Mouse (Mus musculus) ES-Bruce4 (cell line): ENCODE results near the gene Zdhhc14. TPM values are rescaled to one million over a fixed set of nuclear protein-coding genes. Genes with fewer than 3 reads are reported as not detected.

Experiments used
- H3K27ac ChIP-seq: 2 replicates; pipeline ENCODE4 v1.5.1; 2012; ENCODE audit warnings: low read length, inconsistent platforms; ENCODE audit not compliant: insufficient read depth
- H3K27me3 ChIP-seq: 2 replicates; pipeline ENCODE4 v1.6.1; 2012; ENCODE audit warnings: mild to moderate bottlenecking, low read length, inconsistent platforms; ENCODE audit not compliant: control insufficient read depth, poor library complexity, insufficient read depth, severe bottlenecking
- H3K36me3 ChIP-seq: 2 replicates; pipeline ENCODE4 v1.6.1; 2012; ENCODE audit warnings: inconsistent platforms, mild to moderate bottlenecking, low read length, moderate library complexity; ENCODE audit not compliant: control insufficient read depth, poor library complexity, insufficient read depth, severe bottlenecking
- H3K4me1 ChIP-seq: one replicate; pipeline ENCODE4 v1.8.1; 2011; ENCODE audit warnings: low read length; ENCODE audit not compliant: control insufficient read depth, insufficient read depth
- H3K4me3 ChIP-seq: 2 replicates; pipeline ENCODE4 v1.5.1; 2011; ENCODE audit warnings: low read depth, mild to moderate bottlenecking, low read length
- H3K9ac ChIP-seq: 2 replicates; pipeline ENCODE4 v1.6.1; 2012; ENCODE audit warnings: low read depth, mild to moderate bottlenecking, inconsistent platforms; ENCODE audit not compliant: poor library complexity, severe bottlenecking
- H3K9me3 ChIP-seq: replicated peaks from 2 replicates; pipeline ENCODE4 v1.6.1; 2012; ENCODE audit warnings: mild to moderate bottlenecking, low read length, inconsistent platforms; ENCODE audit not compliant: control insufficient read depth, poor library complexity, insufficient read depth, severe bottlenecking
- CTCF ChIP-seq: IDR thresholded peaks from one replicate; pipeline ENCODE4 v1.8.1; 2011; ENCODE audit warnings: low read depth, low read length
- EP300 ChIP-seq: IDR thresholded peaks from 2 replicates; pipeline ENCODE4 v1.6.1; 2011; ENCODE audit warnings: low read depth, low read length; ENCODE audit not compliant: insufficient read depth
- POLR2A ChIP-seq: IDR thresholded peaks from one replicate; pipeline ENCODE4 v1.8.1; 2011; ENCODE audit warnings: low read length; ENCODE audit not compliant: insufficient read depth
- polyA plus RNA-seq: library from polyadenylated mRNA; stranded (reverse); fragments of >200 nt; gene quantifications from 2 replicates; pipeline ENCODE4 v1.2.4, GENCODE M21; 2011; ENCODE audit warnings: low read depth; ENCODE audit not compliant: missing spikeins, insufficient read depth, insufficient read length

The Zdhhc14 gene
- polyA plus RNA-seq, 1 experiment: 1.0 TPM

- Histone ChIP-seq H3K27me3 (no peaks in the 10 kb centered on the region), H3K4me3 (no peak overlapping the region), H3K4me1 (no peaks in the 10 kb centered on the region), H3K9me3 (no peaks in the 10 kb centered on the region), H3K27ac (no peak overlapping the region), H3K9ac (no peak overlapping the region), H3K36me3 (no peaks in the 10 kb centered on the region)
- no peak for TF ChIP-seq POLR2A
- TF ChIP-seq CTCF: no peak
- no peak for TF ChIP-seq EP300
These were observed 83.2 kb downstream of the Zdhhc14 start for GRCm38 (mm10) chr17:5575518-5575917.

DNA sequence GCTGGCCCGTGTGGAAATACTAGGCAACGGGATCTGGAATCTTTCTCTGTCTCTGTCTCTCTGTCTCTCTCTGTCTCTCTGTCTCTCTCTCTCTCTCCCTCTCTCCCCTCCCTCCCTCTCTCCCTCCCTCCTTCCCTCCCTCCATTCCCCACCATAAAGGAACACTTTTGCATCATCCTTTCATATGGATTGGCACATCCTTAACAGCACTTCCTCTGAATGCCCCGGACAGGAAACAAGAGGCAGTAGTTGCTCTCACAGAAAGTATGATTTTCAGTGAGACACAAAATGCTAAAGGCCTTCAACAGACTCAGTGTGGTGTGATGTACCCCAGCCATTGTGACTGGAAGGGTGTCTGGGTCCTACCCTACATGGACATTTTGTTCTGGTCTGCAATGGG is 89.9 kb downstream of the Zdhhc14 start:
- H3K27ac ChIP-seq: no peak overlapping the region
- no peak overlapping the region for H3K9ac ChIP-seq

GRCm38 (mm10) chr17:5582937-5583336 is 90.6 kb downstream of the Zdhhc14 start:
- Histone ChIP-seq H3K9me3 (no peaks in the 10 kb centered on the region), H3K27ac (no peak overlapping the region), H3K4me1 (no peaks in the 10 kb centered on the region), H3K4me3 (no peak overlapping the region), H3K27me3 (no peaks in the 10 kb centered on the region), H3K9ac (no peak overlapping the region), H3K36me3 (no peaks in the 10 kb centered on the region)
- TF ChIP-seq POLR2A: no peak
- no peak for TF ChIP-seq CTCF
- TF ChIP-seq EP300: no peak

More for the DNA sequence above, 89.9 kb downstream of the Zdhhc14 start:
- no peaks in the 10 kb centered on the region for H3K27me3 ChIP-seq
- H3K4me3 ChIP-seq: no peak overlapping the region
- TF ChIP-seq CTCF (no peak), POLR2A (no peak), EP300 (no peak)
- no peaks in the 10 kb centered on the region for H3K4me1 ChIP-seq
- no peaks in the 10 kb centered on the region for H3K9me3 ChIP-seq
- no peaks in the 10 kb centered on the region for H3K36me3 ChIP-seq

GRCm38 (mm10) chr17:5583472-5584145 is 91.3 kb downstream of the Zdhhc14 start:
- no peaks in the 10 kb centered on the region for H3K36me3 ChIP-seq
- no peak overlapping the region for H3K27ac ChIP-seq
- no peak overlapping the region for H3K9ac ChIP-seq
- TF ChIP-seq POLR2A (no peak), CTCF (no peak), EP300 (no peak)
- H3K4me1 ChIP-seq: no peaks in the 10 kb centered on the region
- no peak overlapping the region for H3K4me3 ChIP-seq
- H3K27me3 ChIP-seq: no peaks in the 10 kb centered on the region
- no peaks in the 10 kb centered on the region for H3K9me3 ChIP-seq

- no peak overlapping the region for H3K27ac ChIP-seq
- no peak overlapping the region for H3K4me3 ChIP-seq
- H3K36me3 ChIP-seq: no peaks in the 10 kb centered on the region
- no peaks in the 10 kb centered on the region for H3K9me3 ChIP-seq
- H3K4me1 ChIP-seq: no peaks in the 10 kb centered on the region
- no peak overlapping the region for H3K9ac ChIP-seq
- no peak for TF ChIP-seq CTCF
- TF ChIP-seq POLR2A: no peak
- no peak for TF ChIP-seq EP300
- H3K27me3 ChIP-seq: no peaks in the 10 kb centered on the region
These were observed 99.3 kb downstream of the Zdhhc14 start for GRCm38 (mm10) chr17:5591604-5592209.

GRCm38 (mm10) chr17:5593071-5593470 is 100.7 kb downstream of the Zdhhc14 start:
- Histone ChIP-seq H3K36me3 (no peaks in the 10 kb centered on the region), H3K27ac (no peak overlapping the region), H3K9me3 (no peaks in the 10 kb centered on the region), H3K4me1 (no peaks in the 10 kb centered on the region), H3K27me3 (no peaks in the 10 kb centered on the region), H3K9ac (no peak overlapping the region), H3K4me3 (no peak overlapping the region)
- TF ChIP-seq POLR2A: no peak
- TF ChIP-seq CTCF: no peak
- no peak for TF ChIP-seq EP300
